Comparison of ENCODE assay signal across 21 mouse cellular contexts in genomic region chr5:130273046-130273445, GRCm38 (mm10).
"Had no signal": no experiment of that assay in that cellular context is flagged by ENCODE, and none has a peak within 500 bp of the region (broad histone marks: within the 10 kb centered on the region; RNA-seq: fewer than 3 reads in every experiment).

No protein-coding gene starts in this region.

- H3K4me1 ChIP-seq: kidney, embryonic 15.5 days; limb, embryonic 10.5 days; limb, embryonic 13.5 days; liver, embryonic 12.5 days; liver, embryonic 15.5 days; midbrain, embryonic 12.5 days; midbrain, embryonic 15.5 days; neural tube, embryonic 12.5 days; neural tube, embryonic 15.5 days had no signal

- H3K27me3 ChIP-seq: kidney, embryonic 15.5 days; limb, embryonic 13.5 days; liver, embryonic 12.5 days; liver, embryonic 15.5 days; midbrain, embryonic 12.5 days; midbrain, embryonic 15.5 days; neural tube, embryonic 12.5 days; neural tube, embryonic 15.5 days had no signal

- H3K4me2 ChIP-seq: kidney, embryonic 15.5 days; limb, embryonic 13.5 days; liver, embryonic 12.5 days; liver, embryonic 15.5 days; midbrain, embryonic 12.5 days; midbrain, embryonic 15.5 days; neural tube, embryonic 12.5 days; neural tube, embryonic 15.5 days had no signal

- H3K4me3 ChIP-seq: kidney, embryonic 15.5 days; limb, embryonic 10.5 days; limb, embryonic 13.5 days; liver, embryonic 12.5 days; liver, embryonic 15.5 days; midbrain, embryonic 12.5 days; midbrain, embryonic 15.5 days; neural tube, embryonic 12.5 days; neural tube, embryonic 15.5 days had no signal

- H3K27ac ChIP-seq: kidney, embryonic 15.5 days; limb, embryonic 10.5 days; limb, embryonic 13.5 days; liver, embryonic 12.5 days; liver, embryonic 15.5 days; macrophage; midbrain, embryonic 12.5 days; midbrain, embryonic 15.5 days; neural tube, embryonic 12.5 days; neural tube, embryonic 15.5 days had no signal

- DNase-seq: kidney, adult 11 months; kidney, adult 8-10 months; kidney, postnatal 10 days; liver; lung, adult 18-20 months; lung, postnatal 14 days; retina, postnatal 1 day; right cerebral cortex, postnatal 25 days; spleen, adult 18-20 months; thymus, adult 18-20 months; thymus, postnatal 36 days had no signal

- H3K9me3 ChIP-seq: kidney, embryonic 15.5 days; limb, embryonic 10.5 days; limb, embryonic 13.5 days; liver, embryonic 12.5 days; liver, embryonic 15.5 days; midbrain, embryonic 12.5 days; midbrain, embryonic 15.5 days; neural tube, embryonic 12.5 days; neural tube, embryonic 15.5 days had no signal

- ATAC-seq: liver, embryonic 12.5 days; midbrain, embryonic 15.5 days had no signal

- H3K9ac ChIP-seq: kidney, embryonic 15.5 days; limb, embryonic 13.5 days; liver, embryonic 12.5 days; liver, embryonic 15.5 days; midbrain, embryonic 12.5 days; midbrain, embryonic 15.5 days; neural tube, embryonic 12.5 days; neural tube, embryonic 15.5 days had no signal
